Mouse (Mus musculus): ENCODE data around the gene Hax1.
A peak's percentile ranks its signal among the peaks of the same experiment; 100 is the strongest.

Hax1 gene

GRCm38 (mm10) chr3:89998612-89999054 is at the start of gene Hax1:
TSS of gene Hax1 (minus strand) at chr3:89998780.
- DNase-seq = peak; percentile 93

- no peak for DNase-seq
Measured at GRCm38 (mm10) chr3:90036263-90036662, 37.7 kb upstream of the Hax1 start.

GRCm38 (mm10) chr3:90034653-90035052 is 36.1 kb upstream of the Hax1 start:
- no peak for DNase-seq

- DNase-seq = no peak
Measured at GRCm38 (mm10) chr3:90016626-90017025, 18.0 kb upstream of the Hax1 start.

GRCm38 (mm10) chr3:90010291-90010690 is 11.7 kb upstream of the Hax1 start:
- DNase-seq = no peak

GRCm38 (mm10) chr3:90004091-90004796 is 5.7 kb upstream of the Hax1 start:
- DNase-seq = no peak

- no peak for DNase-seq
Measured at GRCm38 (mm10) chr3:89999830-90000229, 1.2 kb upstream of the Hax1 start.

GRCm38 (mm10) chr3:89999090-89999489 is 510 bp upstream of the Hax1 start:
- DNase-seq = no peak

- peak; percentile 10 for DNase-seq
Measured at GRCm38 (mm10) chr3:89997791-89998495, 637 bp downstream of the Hax1 start.

GRCm38 (mm10) chr3:89994807-89995515 is 3.6 kb downstream of the Hax1 start:
- no peak for DNase-seq

GRCm38 (mm10) chr3:89987822-89988221 is 10.8 kb downstream of the Hax1 start:
- no peak for DNase-seq

- no peak for DNase-seq
Measured at GRCm38 (mm10) chr3:89987211-89987610, 11.4 kb downstream of the Hax1 start.

- DNase-seq = no peak
Measured at GRCm38 (mm10) chr3:89982426-89982825, 16.2 kb downstream of the Hax1 start.

- DNase-seq = no peak
Measured at GRCm38 (mm10) chr3:89976859-89977258, 21.7 kb downstream of the Hax1 start.

GRCm38 (mm10) chr3:89968509-89968908 is 30.1 kb downstream of the Hax1 start:
- DNase-seq = no peak

- no peak for DNase-seq
Measured at GRCm38 (mm10) chr3:89966946-89967345, 31.6 kb downstream of the Hax1 start.

GRCm38 (mm10) chr3:89965972-89966371 is 32.6 kb downstream of the Hax1 start:
- no peak for DNase-seq

GRCm38 (mm10) chr3:89965557-89965956 is 33.0 kb downstream of the Hax1 start:
- no peak for DNase-seq

- DNase-seq = peak; percentile 44
Measured at GRCm38 (mm10) chr3:89963926-89964739, 34.4 kb downstream of the Hax1 start.

- DNase-seq = peak; percentile 78
Measured at GRCm38 (mm10) chr3:89963221-89963763, 35.3 kb downstream of the Hax1 start, which contains the start of gene Atp8b2. TSS of gene Atp8b2 (minus strand) at chr3:89963508.

GRCm38 (mm10) chr3:89962751-89963220 is 35.8 kb downstream of the Hax1 start:
- no peak for DNase-seq

- DNase-seq = peak; percentile 32
Measured at GRCm38 (mm10) chr3:89962059-89962750, 36.4 kb downstream of the Hax1 start.
